Mouse (Mus musculus): Measurements from ENCODE around the gene Ppp1r10. TPM values are rescaled to one million over a fixed set of nuclear protein-coding genes. Genes with fewer than 3 reads are reported as not detected.

Ppp1r10 gene
- total RNA-seq, 2 experiments from 2014 or later, result 17.7 to 25.5 TPM

DNA sequence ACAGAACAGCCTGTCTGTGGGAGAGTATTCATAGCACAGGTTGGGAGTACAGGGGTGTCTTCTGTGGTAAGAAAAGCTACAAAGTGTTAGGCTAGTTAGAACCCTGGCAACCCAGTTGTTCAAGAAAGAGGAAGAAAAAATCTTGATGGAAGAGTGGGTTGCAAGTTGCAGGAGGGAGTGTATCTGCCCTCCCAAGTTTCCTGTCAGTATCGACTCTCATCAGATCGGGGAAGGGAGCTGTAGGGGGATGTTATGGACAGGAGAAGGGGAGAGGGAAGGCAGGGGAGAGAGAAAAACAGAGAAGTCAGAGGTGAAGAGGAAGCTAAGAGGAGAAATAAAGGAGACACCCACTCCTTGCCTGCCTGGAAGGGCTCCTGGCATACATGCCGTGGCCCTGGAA, 15.6 kb upstream of the Ppp1r10 start:
- no peak for DNase-seq

DNA sequence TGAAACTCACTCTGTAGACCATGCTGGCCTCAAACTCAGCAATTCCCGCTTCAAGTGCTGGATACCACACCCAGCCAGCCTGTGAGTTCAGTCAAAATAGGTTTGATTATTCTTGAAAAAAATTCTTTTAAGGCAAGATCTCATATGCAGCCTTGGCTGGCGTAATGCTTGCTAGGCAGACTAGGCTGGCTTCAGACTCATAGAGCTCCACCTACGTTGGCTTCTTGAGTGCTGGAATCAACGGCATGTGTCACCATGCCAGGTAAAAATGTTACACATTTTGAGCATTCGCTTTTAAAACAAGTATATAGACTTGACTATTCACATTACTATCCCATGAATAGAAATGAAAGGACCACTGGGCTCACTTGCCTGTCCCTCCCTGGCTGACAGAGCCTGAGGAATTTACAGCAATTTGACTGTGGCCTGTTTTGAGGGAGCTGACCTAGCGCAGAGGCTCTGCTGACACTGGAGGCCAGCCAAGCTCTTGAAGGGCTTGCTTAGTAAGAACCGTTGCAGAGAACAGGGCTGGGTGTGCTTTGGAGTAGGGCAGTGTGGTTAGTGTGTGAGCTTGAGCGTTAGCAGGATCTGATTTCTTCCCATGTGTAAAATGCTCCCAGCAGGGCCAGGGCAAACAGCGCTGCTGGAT, 12.8 kb upstream of the Ppp1r10 start:
- DNase-seq, result no peak

DNA sequence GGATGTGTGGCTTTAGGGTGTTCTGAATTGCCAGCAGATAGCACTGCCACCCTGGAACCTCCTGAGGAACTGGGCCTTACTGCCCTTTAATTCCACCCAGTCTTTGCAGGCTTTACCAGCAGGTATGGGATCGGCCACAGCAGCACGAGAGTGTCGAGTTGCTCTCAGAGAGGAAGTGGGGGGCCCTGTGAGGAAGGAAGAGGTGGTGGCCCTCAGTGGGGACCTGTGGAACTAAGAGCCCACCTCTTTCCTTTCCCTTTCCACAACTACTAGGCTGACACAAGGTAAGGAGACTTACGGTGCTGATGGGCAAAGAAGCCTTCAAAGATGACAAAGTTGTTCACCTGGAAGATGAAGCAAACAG, 12.3 kb upstream of the Ppp1r10 start:
- no peak for DNase-seq

DNA sequence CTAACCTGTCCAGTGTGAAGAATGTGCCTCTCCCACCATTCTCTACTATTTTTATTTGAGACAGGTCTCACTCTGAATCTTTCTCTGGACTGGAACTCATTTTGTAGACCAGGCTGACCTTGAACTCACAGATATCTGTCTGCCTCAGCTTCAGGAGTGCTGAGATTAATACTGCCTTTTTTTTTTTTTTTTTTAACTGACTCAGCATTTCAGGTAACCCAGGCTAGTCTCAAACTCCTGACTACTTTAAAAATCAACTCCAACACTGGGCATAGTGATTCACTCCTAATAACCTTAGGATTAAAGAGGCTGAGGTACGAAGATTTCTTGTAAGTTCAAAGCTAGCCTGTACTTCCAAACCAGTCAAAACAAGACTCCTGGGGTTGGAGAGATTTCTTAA, 10.6 kb upstream of the Ppp1r10 start:
- no peak for DNase-seq

DNA sequence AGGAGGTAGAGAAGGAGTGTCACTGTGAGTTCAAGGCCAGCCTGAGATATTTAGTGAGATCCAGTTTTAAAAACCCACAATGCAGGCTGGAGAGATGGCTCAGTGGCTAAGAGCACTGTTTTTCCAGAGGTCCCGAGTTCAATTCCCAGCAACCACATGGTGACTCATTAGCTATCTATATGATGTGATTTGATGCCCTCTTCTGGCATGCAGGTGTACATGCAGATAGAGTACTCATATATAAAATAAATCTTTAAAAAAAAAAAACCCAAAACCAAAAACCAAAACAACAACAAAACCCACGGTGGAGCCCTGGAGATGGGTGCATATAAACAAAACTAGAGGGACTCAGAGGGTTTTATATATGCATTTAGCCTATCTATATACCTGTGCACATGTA, 8.6 kb upstream of the Ppp1r10 start:
- DNase-seq, result no peak

DNA sequence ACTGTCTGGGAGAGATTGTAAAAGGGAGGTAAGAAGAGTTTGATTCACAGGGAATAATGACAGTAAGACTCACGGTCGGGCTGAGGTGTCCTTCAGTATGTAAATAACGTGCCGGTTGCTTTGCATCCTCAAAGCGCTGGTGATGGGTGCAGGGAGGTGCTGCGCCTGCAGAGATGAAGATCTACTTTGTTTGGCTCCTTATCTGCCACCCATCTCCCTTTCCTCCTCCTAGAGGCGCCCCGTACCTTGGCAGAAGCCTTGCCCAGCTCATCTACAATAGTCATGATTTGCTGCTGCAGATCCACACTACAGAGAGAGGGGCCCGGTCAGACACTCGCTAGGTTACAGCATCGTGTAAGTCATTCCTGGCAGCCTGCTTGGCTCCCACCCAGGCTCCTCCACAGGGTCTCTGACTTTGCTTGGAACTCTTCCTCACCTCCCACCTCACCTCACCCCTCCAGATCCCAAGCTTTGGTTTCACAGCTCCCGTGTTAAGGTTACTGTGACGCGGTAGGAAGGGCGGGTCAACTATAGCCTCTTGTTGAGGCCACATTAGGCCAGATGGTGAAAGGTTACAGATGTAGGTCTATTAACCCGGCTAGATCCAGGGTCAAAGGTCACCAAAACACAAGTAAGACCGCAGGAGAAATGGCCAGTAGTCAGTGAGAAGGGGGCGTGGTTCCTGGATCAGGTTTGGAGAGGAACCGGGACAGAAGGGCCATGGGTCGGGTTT, 6.9 kb upstream of the Ppp1r10 start:
- no peak for DNase-seq

DNA sequence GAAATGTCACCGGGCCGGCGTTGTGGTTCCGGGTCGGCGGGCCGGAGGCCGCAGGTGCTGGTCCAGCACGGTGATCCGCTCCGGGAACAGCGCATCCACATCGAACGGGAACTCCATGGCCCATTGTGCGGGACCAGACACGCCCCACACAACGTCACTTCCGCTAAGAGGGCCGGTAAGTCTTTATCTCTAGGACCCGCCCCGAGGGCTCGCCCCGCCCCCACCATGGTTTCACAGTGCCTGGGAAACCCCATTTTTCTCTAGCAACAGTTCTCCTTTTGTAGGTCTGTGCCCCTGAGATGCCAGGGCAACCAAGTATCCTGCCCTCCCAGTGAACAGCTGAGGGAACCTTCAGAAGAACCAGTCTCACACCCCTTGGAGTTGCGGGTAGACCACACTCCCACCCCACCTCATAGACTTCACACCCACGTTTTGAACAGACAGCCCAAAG, 6.3 kb upstream of the Ppp1r10 start, which contains the start of gene Atat1:
TSS of gene Atat1 (minus strand) at position 157 of the 451 bp plus-strand sequence.
- DNase-seq, result peak; percentile 89

DNA sequence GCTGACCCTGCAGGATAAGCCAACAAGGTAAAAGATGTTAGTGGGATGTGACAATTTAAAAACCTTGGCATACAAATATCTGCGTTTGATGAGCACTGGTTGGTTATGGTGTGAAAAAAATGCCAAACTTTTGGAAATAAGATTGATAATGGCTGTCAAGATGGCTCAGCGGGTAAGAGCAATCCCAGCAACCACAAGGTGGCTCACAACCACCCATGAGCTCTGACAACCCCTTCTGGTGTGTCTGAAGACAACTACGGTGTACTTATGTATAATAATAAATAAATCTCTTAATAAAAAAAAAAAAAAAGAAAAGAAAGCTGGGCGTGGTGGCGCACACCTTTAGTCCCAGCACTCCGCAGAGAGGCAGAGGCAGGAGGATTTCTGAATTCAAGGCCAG, 1.3 kb upstream of the Ppp1r10 start:
- DNase-seq, result no peak

DNA sequence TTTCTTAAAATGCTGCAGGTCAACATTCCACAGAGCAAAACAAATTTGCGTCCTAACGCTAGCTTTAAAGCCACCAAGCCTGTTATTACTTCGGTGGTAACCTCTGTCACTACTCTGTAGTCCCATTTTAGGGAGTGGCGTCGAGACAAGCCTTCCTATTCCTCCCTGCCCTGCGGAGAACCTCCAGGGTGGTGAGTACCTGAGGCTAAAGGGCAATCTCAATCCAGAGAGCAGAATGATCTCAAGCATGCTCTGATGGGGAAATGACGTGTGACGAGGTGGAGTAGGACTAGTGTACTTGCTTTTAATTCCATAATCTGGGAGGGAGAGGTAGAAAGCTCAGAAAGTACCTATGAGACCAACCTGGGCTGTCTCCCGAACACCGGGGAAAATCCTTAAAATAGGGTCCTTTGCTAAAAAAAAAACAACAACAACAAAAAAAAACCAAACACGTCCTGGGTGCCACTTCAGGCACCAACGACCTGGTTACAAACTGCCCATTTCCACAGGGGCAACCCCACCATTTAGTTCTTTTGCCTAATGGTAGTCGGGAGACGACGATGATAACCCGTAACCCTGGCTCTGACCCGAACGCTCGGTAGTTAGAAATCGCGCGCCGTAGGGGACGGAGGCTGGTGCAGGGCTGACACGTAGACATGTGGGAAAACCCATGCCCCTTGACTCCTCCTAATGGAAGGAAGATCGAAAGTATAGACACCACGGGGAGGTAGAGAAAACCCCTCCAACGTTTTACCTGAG, 517 bp upstream of the Ppp1r10 start:
- no peak for DNase-seq

DNA sequence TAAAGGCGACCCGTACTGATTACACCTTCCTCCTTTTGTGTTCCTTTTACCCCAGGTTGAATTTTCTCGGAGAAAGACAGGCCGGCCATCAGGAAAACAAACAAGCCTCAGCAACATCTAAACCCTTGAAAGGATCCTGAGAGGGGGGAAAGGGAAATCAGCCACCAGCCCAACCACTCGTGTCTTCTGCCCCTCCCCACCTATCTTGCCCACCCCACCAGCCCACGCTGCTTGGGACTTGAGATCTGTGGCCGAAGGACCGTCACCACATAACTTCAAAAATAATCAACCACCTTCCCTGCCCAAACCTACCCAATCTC, 869 bp downstream of the Ppp1r10 start:
- DNase-seq, result peak; percentile 60

DNA sequence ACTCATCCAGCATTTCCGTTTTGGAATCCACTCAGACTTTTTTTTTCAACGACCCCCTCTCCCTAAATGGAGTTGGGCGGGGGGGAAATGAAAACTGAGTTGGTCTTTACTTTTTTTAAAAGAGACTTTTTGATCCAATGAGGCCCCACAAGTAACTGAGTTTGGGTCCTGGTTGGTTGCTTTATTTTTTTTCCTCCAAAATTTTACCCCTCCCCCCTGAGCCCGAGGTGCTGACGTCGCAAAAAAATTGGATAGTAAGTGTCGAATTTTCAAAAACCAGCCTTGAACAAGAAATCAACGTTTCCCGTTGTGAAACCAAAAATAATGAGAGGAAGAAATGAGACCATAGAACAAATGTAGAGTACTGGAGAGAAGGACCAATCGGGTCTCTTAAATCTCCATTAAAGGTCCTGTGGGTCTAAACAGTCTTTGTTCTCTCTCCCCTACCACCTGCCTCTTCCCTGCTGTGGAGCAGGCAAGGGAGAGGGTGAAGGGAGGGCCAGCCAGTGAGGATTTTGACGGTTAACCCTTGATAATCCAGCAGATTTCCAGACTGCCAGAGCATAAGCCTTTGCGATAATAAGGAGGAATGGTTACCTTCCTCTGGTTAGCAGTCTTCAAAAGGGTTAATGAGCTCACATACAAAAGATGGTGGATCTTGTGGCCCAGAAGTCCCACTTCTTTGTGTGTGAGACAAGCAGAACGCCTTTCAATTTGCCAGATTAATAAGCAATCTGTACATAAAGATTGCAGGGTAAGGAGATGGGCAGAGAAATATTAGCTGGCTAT, 1.4 kb downstream of the Ppp1r10 start:
- DNase-seq, result no peak

DNA sequence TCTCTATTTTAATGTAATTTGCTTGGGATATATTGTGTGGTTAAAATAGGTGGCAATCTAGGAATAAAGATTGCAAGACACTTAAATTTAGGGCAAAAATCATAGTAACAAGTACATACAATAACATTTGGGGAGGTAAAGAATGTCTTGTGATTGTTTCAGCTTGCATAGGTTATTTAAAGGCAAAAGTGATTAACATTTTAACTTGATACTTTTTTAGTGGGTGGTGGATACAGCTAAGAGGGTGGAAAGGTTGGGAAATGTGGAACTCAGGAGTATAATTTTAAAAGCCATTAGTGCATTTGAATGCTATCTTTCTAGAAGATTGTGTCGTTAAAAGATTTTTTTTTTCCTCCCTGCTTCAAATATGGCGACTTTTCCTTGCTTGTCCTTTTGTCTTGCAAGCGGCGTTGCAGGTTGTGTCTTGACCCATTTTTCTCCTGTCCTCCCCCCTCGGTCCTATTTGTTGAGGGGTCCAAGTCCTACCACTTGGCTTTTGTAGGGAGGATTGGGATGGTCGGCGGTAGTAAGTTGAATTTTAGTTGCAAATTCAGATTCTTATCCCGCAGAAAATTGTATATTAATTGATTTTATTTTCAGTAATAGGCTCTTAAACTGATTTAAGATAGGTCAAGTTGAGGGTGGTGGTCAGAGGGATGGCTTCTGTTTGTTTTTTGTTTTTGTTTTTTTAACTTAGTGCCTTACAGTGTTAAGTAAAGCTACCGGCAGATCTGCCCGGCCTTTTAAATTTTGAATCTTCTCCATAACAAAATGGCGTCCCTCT, 2.2 kb downstream of the Ppp1r10 start:
- DNase-seq, result peak; percentile 40

DNA sequence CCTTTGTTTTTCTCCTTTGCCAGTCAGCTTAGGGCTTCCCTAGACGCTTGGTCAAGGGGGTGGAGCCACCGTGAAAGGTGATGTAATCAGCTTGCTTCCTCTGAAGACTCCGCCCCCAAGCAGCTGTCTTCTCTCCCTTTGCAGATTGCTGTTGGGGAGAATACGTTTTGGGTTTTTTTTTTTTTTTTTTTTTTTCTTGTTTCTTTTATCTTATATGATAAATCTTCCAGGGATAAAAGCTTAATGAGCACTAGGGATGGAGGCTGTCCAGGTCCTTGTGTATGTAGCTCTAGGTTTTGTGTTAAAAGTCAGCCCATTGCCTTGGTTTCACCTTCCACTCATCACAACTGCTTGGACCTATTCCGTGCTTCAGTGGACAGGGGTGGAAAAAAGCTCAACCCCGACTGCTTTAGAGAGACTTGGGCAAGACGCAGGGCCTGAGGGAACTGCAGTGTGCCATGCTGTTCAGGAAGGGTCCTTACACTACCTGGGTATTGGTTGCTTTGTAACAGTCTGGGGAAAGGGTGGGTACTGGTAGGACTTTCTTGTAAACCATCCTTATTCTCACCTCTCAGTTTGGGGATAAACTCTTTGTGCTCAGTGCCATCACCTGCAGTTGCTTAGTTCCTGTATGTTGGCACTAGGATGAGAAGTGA, 3.0 kb downstream of the Ppp1r10 start:
- DNase-seq, result peak; percentile 93

DNA sequence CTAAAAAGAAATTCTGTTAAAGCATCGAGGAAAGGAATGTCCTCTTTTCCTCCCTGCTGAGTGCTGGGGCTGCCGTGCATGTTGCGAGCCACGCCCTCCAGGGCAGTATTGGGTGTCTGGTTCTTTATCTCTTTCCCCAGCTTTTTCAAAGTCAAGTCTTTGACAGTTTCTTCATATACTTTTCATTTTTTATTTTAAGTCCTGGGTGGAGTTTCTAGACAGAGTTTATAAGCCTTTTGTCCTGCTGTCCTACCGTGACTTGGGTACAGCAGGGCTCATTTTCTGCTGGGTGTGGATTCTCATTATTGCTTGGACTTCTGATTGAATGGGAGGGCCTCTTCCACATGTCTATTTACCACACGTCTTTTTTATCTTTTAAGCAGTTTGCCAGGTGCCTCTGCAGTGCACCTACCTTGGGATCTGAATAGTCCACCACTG, 3.6 kb downstream of the Ppp1r10 start:
- no peak for DNase-seq

DNA sequence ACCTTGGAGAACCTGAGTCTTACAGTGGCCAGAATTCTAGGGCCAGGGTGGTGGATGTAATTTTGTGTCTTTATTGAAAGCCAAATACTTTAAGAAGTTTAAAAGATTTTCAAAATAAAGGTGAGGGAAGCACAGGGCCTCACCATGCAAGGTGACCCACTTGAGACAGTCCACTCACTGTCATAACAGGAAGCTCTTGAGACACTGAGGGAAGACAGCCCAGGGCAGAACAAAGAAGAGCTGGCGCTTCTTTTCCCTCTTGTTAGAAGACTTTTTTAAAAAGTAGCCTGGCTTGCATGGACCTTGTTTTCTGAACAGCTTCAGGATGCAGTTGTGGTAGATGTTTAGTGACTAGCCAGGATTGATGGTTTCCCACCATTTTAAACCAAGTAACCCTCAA, 4.2 kb downstream of the Ppp1r10 start:
- DNase-seq, result no peak

DNA sequence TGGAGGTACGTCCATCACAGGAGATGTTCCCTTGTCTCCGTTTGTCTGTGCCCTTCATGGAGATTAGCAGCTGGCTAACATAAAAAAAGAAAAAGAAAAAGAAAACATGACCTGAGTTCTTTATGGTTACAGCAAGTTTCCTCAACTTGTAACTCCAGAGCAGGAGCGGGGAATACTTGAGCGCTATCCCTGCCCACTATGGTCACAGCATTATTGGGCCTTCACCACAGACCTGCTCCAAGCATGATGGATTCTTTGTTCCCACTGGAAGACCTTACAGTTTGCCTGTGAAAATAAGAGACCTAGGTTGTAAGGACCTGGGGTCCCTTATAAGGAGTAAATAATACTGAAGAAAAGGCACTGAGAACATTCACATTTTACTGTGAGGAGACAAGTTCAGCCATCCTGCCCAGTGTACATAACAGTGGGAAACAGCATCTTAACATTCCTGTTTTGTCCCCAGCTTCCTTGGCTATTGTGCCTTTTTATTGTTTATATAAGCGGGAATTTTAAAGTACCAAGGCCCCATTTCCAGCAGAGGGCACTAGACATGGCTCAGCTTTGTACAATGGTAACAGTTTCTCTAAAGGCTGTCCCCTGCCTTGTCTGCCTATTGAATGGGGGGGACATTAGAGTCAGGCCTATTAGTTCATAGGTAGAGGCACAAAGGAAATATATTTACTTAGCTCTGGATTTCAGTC, 4.8 kb downstream of the Ppp1r10 start:
- no peak for DNase-seq

DNA sequence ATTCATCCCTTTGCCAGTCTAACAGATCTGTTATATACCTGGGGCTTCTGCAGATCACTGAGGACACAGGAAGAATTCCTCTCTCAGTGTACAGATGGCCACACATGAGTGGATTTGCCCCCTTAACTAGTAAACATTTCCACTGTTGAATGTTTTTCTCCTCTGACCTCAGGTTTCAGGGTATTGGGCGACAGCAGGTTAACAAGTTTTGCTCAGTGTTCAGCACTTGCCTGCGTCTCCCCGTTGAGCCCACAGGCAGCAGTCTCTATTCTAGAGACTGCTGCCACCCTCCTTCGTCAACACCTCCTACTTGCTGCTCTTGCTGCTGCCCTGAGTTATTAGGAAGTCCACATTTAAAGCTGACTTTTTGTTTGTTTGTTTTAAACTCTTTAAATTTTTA, 5.5 kb downstream of the Ppp1r10 start:
- no peak for DNase-seq

DNA sequence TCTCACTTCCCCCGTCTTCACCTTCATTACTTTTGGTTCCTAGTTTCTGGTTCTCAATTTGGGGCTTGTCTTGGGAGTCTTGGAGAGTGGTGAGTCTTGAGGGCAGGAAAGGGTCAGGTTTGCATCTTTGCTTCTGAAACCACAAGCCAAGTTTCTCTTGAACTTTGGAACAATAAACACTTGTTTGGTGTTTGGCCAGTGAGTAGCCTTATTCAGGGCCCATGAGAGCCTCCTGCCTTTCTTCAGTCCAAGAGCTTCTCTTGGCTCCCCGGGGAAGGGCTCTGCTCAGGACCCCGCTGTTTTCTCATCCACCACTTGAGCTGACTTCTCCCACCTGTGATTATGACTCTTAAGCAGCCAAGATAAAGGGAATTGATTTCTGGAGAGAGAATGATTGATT, 6.3 kb downstream of the Ppp1r10 start:
- no peak for DNase-seq

DNA sequence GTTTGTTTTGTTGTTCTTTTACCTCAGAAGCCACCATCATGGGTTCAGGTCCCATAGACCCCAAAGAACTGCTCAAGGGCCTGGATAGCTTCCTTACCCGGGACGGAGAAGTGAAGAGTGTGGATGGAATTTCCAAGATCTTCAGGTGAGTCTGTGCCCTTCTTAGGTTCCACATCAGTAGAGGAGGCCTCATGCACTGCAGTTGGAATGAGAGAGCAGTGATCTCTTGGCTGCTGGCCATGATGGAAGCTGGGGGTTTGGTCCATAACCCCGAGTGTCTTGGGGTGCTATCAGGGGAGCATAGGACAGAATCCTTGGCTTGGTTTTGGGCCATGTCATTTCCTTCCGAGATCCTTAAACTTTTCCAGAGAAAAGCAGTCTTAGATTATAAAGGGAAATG, 7.0 kb downstream of the Ppp1r10 start:
- no peak for DNase-seq

DNA sequence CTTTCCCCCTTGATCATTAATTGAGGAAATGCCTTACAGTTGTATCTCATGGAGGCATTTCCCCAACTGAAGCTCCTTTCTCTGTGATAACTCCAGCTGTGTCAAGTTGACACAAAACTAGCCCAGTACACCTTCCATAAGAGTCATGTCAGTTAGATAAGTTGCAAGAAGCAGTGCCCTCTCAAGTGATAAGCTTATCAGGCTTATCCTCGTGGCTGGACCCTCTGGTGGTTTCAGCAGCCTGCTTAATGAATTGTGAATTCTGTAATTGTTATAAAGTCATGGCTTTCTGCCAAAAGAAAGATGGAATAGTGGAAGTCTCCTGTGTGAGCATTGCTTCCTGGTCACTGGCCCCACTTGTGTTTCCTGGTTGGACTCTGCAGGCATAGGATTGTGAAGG, 11.2 kb downstream of the Ppp1r10 start:
- DNase-seq, result no peak

DNA sequence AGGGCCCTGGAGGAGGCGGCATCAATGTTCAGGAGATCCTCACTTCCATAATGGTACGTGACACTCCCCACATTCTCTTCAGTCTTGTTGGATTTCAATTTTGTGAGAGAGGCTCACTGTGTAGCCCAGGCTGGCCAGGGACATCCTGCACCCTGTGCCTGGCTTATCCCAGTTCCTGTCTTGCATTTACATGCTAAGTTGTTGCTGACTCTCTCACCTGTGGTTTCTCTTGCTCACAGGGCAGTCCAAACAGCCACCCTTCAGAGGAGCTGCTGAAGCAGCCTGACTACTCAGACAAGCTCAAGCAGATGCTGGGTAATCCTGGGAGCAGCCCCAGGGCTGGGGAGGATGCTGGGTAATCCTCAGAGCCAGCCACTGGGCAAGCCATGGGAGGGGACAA, 13.3 kb downstream of the Ppp1r10 start:
- DNase-seq, result no peak
